Mouse (Mus musculus) hindbrain, embryonic 10.5 days (tissue): ENCODE data around the gene Cdc37. TPM values are rescaled to one million over a fixed set of nuclear protein-coding genes. Genes with fewer than 3 reads are reported as not detected.

ENCODE experiments used
- DNase-seq: peaks from one replicate; pipeline ENCODE4 v3.0.0-alpha.2; 2017; ENCODE audit warnings: low spot score
- H3K27ac ChIP-seq: fragments of 300-500 bp; sonication (generic); 2 replicates; pipeline ENCODE4 v1.5.1; 2016; ENCODE audit warnings: mild to moderate bottlenecking, moderate library complexity
- H3K27me3 ChIP-seq: fragments of 300-500 bp; sonication (generic); 2 replicates; pipeline ENCODE4 v1.6.1; 2016; ENCODE audit warnings: mild to moderate bottlenecking; ENCODE audit not compliant: poor library complexity, insufficient read depth, severe bottlenecking
- H3K36me3 ChIP-seq: fragments of 300-500 bp; sonication (generic); 2 replicates; pipeline ENCODE4 v1.6.1; 2016; ENCODE audit warnings: mild to moderate bottlenecking, moderate library complexity
- H3K4me1 ChIP-seq: fragments of 300-500 bp; sonication (generic); replicated peaks from 2 replicates; pipeline ENCODE4 v1.6.1; 2016; ENCODE audit warnings: mild to moderate bottlenecking
- H3K4me3 ChIP-seq: fragments of 300-500 bp; sonication (generic); 2 replicates; pipeline ENCODE4 v1.5.1; 2016; ENCODE audit warnings: mild to moderate bottlenecking, moderate library complexity
- H3K9me3 ChIP-seq: fragments of 300-500 bp; sonication (generic); 2 replicates; pipeline ENCODE4 v1.6.1; 2016; ENCODE audit warnings: mild to moderate bottlenecking, moderate library complexity
- WGBS: fragments of 180-500 bp; shearing (Covaris S2); methylation state at CpG from one replicate; pipeline ENCODE4 v1.1.7; 2016; 5-methylcytosine and 5-hydroxymethylcytosine counted together
- polyA plus RNA-seq: library from polyadenylated mRNA; unstranded; fragments of >200 nt; fragmentation: Nextera tagmentation; extraction: Ambion mirVana; gene quantifications from 2 replicates; pipeline ENCODE4 v1.2.1, GENCODE M21; 2016

Cdc37 gene
- polyA plus RNA-seq, 1 experiment from 2014 or later: 333 TPM

- H3K27me3 ChIP-seq: no peaks in the 10 kb centered on the region
- H3K36me3 ChIP-seq: peaks cover 48% of the 10 kb centered on the region
- no peak overlapping the region for H3K4me3 ChIP-seq
- H3K9me3 ChIP-seq: no peaks in the 10 kb centered on the region
- no peak for DNase-seq
- H3K27ac ChIP-seq: no peak overlapping the region
- H3K4me1 ChIP-seq: peaks cover 7% of the 10 kb centered on the region
- WGBS: 91% methylated on average over 2 of the region's 2 CpGs
Observed at GRCm38 (mm10) chr9:21126259-21126627, 23.5 kb downstream of the Cdc37 start.

- H3K4me1 ChIP-seq: peaks cover 6% of the 10 kb centered on the region
- no peak overlapping the region for H3K4me3 ChIP-seq
- 89% methylated on average over 9 of the region's 9 CpGs for WGBS
- H3K9me3 ChIP-seq: no peaks in the 10 kb centered on the region
- H3K27me3 ChIP-seq: no peaks in the 10 kb centered on the region
- DNase-seq: no peak
- H3K27ac ChIP-seq: no peak overlapping the region
- H3K36me3 ChIP-seq: peaks cover 53% of the 10 kb centered on the region
Observed at GRCm38 (mm10) chr9:21125502-21126258, 24.1 kb downstream of the Cdc37 start.

GRCm38 (mm10) chr9:21124837-21125236, 24.9 kb downstream of the Cdc37 start:
- H3K27ac ChIP-seq: no peak overlapping the region
- no peaks in the 10 kb centered on the region for H3K9me3 ChIP-seq
- H3K36me3 ChIP-seq: peaks cover 60% of the 10 kb centered on the region
- no peak overlapping the region for H3K4me3 ChIP-seq
- no peaks in the 10 kb centered on the region for H3K27me3 ChIP-seq
- H3K4me1 ChIP-seq: no peaks in the 10 kb centered on the region
- 87% methylated on average over 5 of the region's 5 CpGs for WGBS
- DNase-seq: no peak

GRCm38 (mm10) chr9:21121483-21121882, 28.3 kb downstream of the Cdc37 start:
- Histone ChIP-seq H3K27ac (no peak overlapping the region), H3K4me3 (no peak overlapping the region), H3K27me3 (no peaks in the 10 kb centered on the region), H3K36me3 (peaks cover 54% of the 10 kb centered on the region), H3K9me3 (no peaks in the 10 kb centered on the region), H3K4me1 (no peaks in the 10 kb centered on the region)
- 90% methylated on average over 16 of the region's 16 CpGs for WGBS
- no peak for DNase-seq

- DNase-seq: no peak
- H3K9me3 ChIP-seq: no peaks in the 10 kb centered on the region
- H3K27me3 ChIP-seq: no peaks in the 10 kb centered on the region
- peaks cover 20% of the 10 kb centered on the region for H3K36me3 ChIP-seq
- H3K27ac ChIP-seq: no peak overlapping the region
- no peak overlapping the region for H3K4me3 ChIP-seq
- no peaks in the 10 kb centered on the region for H3K4me1 ChIP-seq
- WGBS: 83% methylated on average over 6 of the region's 6 CpGs
Observed at GRCm38 (mm10) chr9:21117073-21117472, 32.7 kb downstream of the Cdc37 start.

GRCm38 (mm10) chr9:21115105-21115504, 34.7 kb downstream of the Cdc37 start:
- Histone ChIP-seq H3K36me3 (peaks cover 5% of the 10 kb centered on the region), H3K4me1 (no peaks in the 10 kb centered on the region), H3K27ac (no peak overlapping the region), H3K9me3 (no peaks in the 10 kb centered on the region), H3K27me3 (no peaks in the 10 kb centered on the region), H3K4me3 (no peak overlapping the region)
- no peak for DNase-seq
- 82% methylated on average over 8 of the region's 8 CpGs for WGBS

- DNase-seq: no peak
- 92% methylated on average over 7 of the region's 7 CpGs for WGBS
Observed at GRCm38 (mm10) chr9:21114190-21114589, 35.6 kb downstream of the Cdc37 start.

GRCm38 (mm10) chr9:21113751-21114150, 36.0 kb downstream of the Cdc37 start:
- WGBS: 91% methylated on average over 6 of the region's 6 CpGs
- Histone ChIP-seq H3K4me1 (no peaks in the 10 kb centered on the region), H3K9me3 (no peaks in the 10 kb centered on the region), H3K4me3 (no peak overlapping the region), H3K27me3 (no peaks in the 10 kb centered on the region), H3K27ac (no peak overlapping the region), H3K36me3 (peaks cover 6% of the 10 kb centered on the region; the same call in 1 of the 2 replicates)
- DNase-seq: no peak

More at GRCm38 (mm10) chr9:21114190-21114589, 35.6 kb downstream of the Cdc37 start:
- Histone ChIP-seq H3K36me3 (peaks cover 2% of the 10 kb centered on the region; the same call in 1 of the 2 replicates), H3K4me1 (no peaks in the 10 kb centered on the region), H3K27ac (no peak overlapping the region), H3K9me3 (no peaks in the 10 kb centered on the region), H3K4me3 (no peak overlapping the region), H3K27me3 (no peaks in the 10 kb centered on the region)

GRCm38 (mm10) chr9:21107607-21108237, 42.1 kb downstream of the Cdc37 start:
- Histone ChIP-seq H3K4me3 (no peak overlapping the region), H3K9me3 (no peaks in the 10 kb centered on the region), H3K27ac (no peak overlapping the region), H3K36me3 (peaks cover 21% of the 10 kb centered on the region), H3K4me1 (peaks cover 19% of the 10 kb centered on the region), H3K27me3 (no peaks in the 10 kb centered on the region)
- DNase-seq: no peak
- 43% methylated on average over 23 of the region's 23 CpGs for WGBS

- H3K27ac ChIP-seq: 0 out of 2 replicates have a peak overlapping the region, but pooled peaks have one; percentile 16
- H3K9me3 ChIP-seq: no peaks in the 10 kb centered on the region
- no peaks in the 10 kb centered on the region for H3K27me3 ChIP-seq
- no peak for DNase-seq
- peaks cover 22% of the 10 kb centered on the region for H3K4me1 ChIP-seq
- H3K4me3 ChIP-seq: no peak overlapping the region
- peaks cover 24% of the 10 kb centered on the region for H3K36me3 ChIP-seq
- 79% methylated on average over 5 of the region's 5 CpGs for WGBS
Observed at GRCm38 (mm10) chr9:21105760-21106564, 43.8 kb downstream of the Cdc37 start.

- no peak for DNase-seq
- Histone ChIP-seq H3K4me1 (peaks cover 33% of the 10 kb centered on the region), H3K9me3 (no peaks in the 10 kb centered on the region), H3K27ac (peak overlapping the region; percentile 68; the same call in 1 of the 2 replicates), H3K27me3 (no peaks in the 10 kb centered on the region), H3K36me3 (peaks cover 22% of the 10 kb centered on the region), H3K4me3 (no peak overlapping the region)
- 88% methylated on average over 6 of the region's 6 CpGs for WGBS
Observed at GRCm38 (mm10) chr9:21104814-21105213, 45.0 kb downstream of the Cdc37 start.

GRCm38 (mm10) chr9:21102076-21102475, 47.7 kb downstream of the Cdc37 start:
- Histone ChIP-seq H3K4me3 (no peak overlapping the region), H3K36me3 (peaks cover 9% of the 10 kb centered on the region), H3K4me1 (peaks cover 29% of the 10 kb centered on the region), H3K9me3 (no peaks in the 10 kb centered on the region), H3K27me3 (no peaks in the 10 kb centered on the region), H3K27ac (no peak overlapping the region)
- DNase-seq: no peak
- WGBS: 91% methylated on average over 2 of the region's 2 CpGs
